Mouse (Mus musculus): ENCODE results near the gene Ankrd40. TPM values are rescaled to one million over a fixed set of nuclear protein-coding genes. Genes with fewer than 3 reads are reported as not detected.

Gene Ankrd40
- total RNA-seq, 1 experiment from 2014 or later, result 51.5 TPM

DNA sequence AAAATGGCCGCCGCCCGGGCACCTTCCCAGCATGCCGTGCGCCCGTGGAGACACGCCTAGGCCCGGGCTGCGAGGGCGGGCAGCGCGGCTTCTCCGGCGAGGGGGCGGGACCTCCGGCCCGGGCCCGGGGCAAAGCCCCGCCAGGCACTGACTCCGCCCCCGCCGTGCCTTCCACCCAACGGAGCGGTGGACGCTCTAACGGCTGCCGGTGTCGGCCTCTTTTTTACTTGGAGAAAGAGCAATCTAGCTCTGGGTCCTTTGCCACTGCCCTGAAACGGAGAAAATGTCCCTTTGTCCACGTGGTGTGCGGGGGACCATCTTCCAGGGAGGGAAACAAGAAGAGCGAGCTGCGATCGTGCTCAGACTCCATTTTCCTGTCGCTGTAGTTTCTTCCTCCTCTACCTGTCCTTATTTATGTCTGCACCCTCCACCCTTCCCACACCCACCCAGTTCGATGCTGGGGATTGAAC lies 5.8 kb upstream of the Ankrd40 start, which contains the start of gene Luc7l3:
TSS of gene Luc7l3 (minus strand) at position 58 of the 470 bp plus-strand sequence.
- ATAC-seq (replicated peaks; ENCODE audit: insufficient number of reproducible peaks, low FRiP score, low TSS enrichment, poor library complexity, severe bottlenecking), result peak; percentile 80

DNA sequence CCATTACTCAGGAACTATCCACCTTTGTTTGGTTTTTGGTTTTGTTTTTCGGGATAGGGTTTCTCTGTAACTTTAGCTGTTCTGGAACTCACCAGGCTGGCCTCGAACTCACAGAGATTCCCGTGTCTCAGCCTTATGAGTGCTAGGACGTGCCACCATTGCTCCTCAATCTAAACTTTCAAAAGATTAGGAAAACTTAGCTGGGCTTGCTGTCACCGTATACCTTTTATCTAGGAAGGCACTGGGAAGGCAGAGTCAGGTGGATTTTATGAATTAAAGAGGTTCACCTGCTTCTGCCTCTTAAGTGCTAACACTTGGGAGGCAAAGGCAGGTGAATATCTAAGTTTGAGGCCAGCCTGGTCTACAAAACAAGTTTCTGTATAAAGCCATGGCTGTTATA lies 5.2 kb upstream of the Ankrd40 start:
- ATAC-seq (replicated peaks; ENCODE audit: insufficient number of reproducible peaks, low FRiP score, low TSS enrichment, poor library complexity, severe bottlenecking), result no peak

DNA sequence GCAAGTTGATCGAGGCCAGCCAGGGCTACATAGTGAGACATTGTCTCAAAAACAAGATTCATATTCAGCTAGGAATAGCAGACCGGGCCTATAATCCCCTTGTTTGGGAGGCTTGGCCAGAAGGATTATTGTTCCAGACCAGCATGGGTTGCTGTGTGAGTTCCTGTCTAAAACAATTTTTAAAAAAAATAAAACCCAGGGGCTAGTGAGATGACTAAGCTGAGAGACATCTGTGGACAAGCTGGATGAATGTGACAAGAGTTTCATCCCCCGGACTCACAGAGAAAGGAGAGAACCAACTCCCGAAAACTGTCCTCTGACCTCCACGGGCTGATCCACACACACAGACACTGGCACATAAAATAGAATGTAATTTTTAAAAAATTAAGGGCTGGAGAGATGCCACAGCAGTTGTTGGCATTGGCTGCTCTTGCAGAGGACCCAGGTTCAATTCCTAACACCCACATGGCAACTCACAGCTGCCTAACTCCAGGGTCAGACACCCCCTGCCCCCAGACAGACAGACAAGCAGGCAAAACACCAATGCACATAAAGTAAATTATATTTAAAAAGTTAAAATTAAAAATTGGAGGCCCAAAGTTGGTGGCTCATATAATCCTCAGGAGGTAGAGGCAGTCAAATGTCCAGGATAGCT lies 4.4 kb upstream of the Ankrd40 start:
- ATAC-seq (replicated peaks; ENCODE audit: insufficient number of reproducible peaks, low FRiP score, low TSS enrichment, poor library complexity, severe bottlenecking), result no peak

DNA sequence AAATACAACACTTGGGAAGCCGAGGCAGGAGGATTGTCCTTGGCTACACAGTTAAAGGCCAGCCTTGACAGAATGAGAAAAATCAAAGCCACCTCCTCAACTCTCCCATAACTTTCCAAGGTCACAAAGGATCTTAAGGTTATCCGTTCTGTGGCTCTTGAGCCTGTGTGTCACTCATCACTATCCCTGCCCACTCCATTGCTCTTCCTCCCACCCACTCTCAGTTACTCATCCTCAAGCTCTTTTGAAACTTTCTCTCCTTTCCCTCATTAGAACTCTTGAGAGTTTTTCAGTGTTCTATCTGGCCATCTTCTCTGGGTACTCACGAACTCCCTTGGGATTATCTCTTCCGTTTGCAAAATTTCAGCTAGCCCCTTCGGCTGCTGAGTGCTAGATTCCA lies 3.2 kb upstream of the Ankrd40 start:
- no peak for ATAC-seq (replicated peaks; ENCODE audit: insufficient number of reproducible peaks, low FRiP score, low TSS enrichment, poor library complexity, severe bottlenecking)

DNA sequence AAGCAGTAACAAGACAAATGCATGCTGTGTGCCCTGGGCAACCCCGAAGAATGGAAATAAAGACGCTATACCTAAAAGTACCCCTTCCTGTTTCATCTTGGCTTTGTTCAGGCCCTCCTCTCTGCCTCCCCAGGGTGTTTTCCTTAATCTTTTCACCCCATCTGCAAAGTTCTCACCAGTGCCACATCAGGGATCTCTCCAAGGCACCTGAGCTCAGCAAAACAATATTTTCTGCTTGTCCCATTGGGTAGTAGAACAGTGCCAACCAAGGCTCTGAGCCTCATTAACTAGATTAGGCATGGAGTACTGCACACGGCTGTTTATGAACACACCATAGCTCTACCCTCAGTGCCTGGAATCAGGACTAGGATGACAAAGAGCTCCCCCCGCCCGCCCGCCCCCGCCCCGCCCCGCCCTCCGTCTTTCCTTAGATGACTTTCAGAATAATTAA lies 815 bp upstream of the Ankrd40 start:
- ATAC-seq (replicated peaks; ENCODE audit: insufficient number of reproducible peaks, low FRiP score, low TSS enrichment, poor library complexity, severe bottlenecking), result no peak

DNA sequence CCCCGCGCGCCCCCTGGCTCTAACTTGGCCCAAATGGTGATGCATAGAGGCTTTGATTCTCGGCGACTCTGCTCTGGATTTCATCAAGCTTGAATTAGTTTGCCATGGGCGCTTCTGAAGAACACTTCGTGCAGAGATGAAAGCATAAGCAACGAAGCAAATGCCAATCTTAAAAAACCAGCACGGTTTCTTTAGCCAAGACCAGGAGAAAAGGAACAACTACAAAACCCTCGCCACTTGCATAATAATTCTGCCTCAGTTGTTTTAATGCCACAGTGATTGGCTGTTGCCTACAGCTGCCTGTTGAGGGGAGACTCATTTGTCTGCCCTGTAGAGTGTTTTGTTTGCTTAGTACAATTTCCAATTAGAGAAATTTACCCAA lies 834 bp downstream of the Ankrd40 start:
- no peak for ATAC-seq (replicated peaks; ENCODE audit: insufficient number of reproducible peaks, low FRiP score, low TSS enrichment, poor library complexity, severe bottlenecking)

DNA sequence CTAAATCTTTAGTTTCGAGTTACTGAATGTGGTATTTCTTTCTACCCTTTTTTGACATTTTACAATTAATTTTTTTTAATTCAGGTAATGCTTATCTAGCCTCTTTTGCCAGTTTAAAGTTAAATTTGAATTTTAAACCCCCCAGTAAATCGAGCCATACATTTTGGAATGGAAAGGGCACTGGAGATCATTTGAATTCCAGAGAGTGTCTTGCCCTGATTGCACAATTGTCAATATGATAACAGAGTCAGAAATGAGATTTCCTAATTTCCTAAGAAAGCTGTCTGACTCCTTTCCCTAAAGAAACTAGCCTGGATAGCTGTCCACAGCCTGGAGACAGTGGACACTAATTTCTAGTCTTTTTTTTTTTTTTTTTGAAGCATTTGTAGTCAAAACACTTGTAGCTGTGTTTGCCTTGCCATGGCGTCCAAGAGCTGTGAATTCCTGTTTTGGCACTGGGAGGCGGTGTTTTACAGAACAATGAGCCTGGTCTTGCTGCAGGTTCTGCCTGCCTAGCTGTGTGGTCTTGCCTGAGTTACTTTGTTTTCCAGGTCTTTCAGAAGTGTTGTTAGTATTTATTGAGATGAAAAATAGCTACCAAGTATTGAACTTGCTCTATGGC lies 1.6 kb downstream of the Ankrd40 start:
- no peak for ATAC-seq (replicated peaks; ENCODE audit: insufficient number of reproducible peaks, low FRiP score, low TSS enrichment, poor library complexity, severe bottlenecking)

DNA sequence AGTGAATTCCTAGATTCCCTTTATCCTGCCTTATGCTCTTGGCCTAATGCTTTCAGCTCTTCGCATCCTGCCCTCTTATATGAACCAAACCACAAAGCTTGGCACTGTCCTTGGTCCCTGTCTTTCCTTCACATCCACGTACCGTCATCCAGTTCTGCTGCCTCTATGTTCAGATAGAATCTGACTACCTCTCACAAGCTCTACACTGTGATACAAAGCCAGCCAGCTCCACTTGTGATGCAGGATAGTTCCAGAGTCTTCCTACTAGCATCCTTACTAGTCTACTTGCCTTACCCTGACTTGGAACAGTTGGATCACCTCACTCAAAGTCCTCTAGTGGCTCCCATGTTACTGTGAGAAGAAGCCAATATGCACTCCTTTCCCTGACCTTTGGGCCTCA lies 2.4 kb downstream of the Ankrd40 start:
- ATAC-seq (replicated peaks; ENCODE audit: insufficient number of reproducible peaks, low FRiP score, low TSS enrichment, poor library complexity, severe bottlenecking), result no peak

DNA sequence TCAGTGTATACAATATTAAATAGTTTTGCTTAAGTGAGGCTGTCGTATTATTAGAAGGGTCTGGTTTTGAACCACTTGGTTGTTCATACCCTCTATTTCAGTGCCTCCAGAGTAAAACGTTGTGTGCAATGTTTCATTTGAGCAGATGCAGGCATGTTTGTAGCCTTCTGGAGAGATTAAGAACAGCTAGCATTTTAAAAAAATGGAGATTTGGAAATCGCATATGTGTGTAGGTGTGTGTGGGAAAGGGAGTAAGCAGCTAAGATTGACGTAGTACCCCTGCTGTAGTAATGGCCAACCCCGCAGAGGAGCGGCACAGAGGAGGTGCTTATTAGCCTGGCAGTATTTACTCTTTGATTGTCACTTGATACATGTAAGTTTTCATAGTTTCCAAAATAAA lies 4.9 kb downstream of the Ankrd40 start:
- ATAC-seq (replicated peaks; ENCODE audit: insufficient number of reproducible peaks, low FRiP score, low TSS enrichment, poor library complexity, severe bottlenecking), result no peak

DNA sequence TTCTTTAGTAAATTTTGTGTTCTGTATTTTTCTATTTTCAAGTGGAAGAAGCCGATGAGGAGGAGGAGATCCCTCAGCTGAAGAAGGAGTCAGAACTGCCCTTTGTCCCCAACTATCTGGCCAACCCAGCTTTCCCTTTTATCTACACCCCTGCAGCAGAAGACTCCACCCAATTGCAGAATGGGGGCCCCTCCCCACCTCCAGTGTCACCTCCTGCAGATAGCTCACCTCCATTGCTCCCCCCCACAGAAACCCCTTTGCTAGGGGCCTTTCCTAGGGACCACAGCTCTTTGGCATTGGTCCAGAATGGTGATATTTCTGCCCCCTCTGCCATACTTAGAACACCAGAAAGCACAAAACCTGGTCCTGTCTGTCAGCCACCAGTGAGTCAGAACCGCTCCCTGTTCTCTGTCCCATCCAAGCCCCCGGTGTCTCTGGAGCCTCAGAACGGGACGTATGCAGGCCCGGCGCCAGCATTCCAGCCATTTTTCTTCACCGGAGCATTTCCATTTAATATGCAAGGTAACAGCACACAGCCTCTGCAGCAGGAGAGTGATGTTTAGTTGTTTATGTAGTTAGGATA lies 6.7 kb downstream of the Ankrd40 start:
- ATAC-seq (replicated peaks; ENCODE audit: insufficient number of reproducible peaks, low FRiP score, low TSS enrichment, poor library complexity, severe bottlenecking), result no peak

DNA sequence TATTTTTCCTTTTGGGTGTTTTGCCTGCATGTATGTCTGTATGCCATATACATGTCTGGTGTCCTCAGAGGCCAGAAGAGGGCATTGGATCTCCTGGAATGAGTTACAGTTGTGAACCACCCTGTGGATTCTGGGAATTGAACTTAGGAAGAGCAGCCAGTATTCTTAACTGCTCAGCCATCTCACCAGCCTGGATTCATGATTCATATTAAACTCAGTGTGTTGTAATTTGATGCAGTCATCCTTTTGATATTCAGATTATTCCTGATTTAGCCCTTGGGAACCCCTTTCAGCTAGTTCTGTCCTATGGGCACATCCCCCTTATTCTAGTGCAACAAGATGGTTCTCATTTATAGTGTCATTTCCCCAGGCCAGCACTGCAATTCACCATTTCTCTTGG lies 8.8 kb downstream of the Ankrd40 start:
- no peak for ATAC-seq (replicated peaks; ENCODE audit: insufficient number of reproducible peaks, low FRiP score, low TSS enrichment, poor library complexity, severe bottlenecking)

DNA sequence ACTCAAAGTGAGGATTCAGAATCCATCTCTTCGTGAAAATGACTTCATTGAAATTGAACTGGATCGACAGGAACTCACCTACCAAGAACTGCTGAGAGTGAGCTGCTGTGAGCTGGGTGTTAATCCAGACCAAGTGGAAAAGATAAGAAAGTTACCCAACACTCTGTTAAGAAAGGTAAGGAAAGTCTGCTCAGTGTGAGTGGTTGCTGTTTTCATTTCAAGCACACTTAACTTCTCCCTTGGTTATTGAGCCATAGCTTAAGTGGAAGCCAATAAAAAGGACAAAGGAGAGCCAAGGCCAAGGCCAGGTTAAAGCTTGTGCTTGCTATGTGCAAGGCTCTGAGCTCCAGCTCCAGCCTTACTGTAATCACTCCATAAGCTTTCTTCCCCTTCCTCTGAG lies 10.5 kb downstream of the Ankrd40 start:
- no peak for ATAC-seq (replicated peaks; ENCODE audit: insufficient number of reproducible peaks, low FRiP score, low TSS enrichment, poor library complexity, severe bottlenecking)

DNA sequence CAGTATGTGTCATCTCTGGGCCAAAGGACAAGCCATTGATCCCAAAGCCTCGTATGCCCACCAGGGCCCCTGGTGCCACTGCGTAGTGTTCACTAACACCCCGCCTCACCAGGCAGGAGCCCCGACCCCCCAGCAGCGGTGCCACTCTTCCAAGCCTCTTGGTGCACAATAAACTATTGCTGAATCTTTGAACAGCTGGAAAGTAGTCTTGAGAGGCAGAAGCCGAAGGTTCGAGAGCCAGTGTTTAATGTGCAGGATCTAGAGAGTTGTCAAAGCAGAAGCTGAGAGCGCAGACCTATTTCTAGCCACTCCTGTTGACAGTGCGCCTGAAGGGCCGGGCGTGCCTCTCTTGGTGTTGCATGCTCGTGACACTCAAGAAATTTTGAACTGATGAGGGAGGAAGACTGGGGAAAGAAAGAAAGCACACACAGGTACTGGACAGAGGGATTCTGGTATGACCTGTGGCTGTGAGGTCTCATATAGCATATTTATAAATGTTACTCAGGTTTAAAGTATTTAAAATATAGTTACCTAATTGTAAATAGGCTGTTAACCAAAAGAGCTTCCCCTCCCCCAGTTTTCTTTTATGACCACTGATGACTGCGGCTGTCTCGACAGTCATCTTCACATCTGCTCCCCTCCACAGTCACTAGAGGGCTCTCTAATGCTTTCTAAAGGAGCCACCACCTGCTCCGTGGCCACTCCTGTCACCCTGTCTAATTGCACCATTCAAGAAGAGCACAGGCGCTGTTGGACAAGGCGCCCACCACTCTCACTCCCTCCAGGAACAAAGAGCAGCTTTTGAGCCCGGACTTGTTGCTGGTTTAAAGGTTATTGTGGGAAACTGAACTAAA lies 12.2 kb downstream of the Ankrd40 start:
- ATAC-seq (replicated peaks; ENCODE audit: insufficient number of reproducible peaks, low FRiP score, low TSS enrichment, poor library complexity, severe bottlenecking), result 0 out of 2 replicates have a peak, but pooled peaks have one; percentile 35

DNA sequence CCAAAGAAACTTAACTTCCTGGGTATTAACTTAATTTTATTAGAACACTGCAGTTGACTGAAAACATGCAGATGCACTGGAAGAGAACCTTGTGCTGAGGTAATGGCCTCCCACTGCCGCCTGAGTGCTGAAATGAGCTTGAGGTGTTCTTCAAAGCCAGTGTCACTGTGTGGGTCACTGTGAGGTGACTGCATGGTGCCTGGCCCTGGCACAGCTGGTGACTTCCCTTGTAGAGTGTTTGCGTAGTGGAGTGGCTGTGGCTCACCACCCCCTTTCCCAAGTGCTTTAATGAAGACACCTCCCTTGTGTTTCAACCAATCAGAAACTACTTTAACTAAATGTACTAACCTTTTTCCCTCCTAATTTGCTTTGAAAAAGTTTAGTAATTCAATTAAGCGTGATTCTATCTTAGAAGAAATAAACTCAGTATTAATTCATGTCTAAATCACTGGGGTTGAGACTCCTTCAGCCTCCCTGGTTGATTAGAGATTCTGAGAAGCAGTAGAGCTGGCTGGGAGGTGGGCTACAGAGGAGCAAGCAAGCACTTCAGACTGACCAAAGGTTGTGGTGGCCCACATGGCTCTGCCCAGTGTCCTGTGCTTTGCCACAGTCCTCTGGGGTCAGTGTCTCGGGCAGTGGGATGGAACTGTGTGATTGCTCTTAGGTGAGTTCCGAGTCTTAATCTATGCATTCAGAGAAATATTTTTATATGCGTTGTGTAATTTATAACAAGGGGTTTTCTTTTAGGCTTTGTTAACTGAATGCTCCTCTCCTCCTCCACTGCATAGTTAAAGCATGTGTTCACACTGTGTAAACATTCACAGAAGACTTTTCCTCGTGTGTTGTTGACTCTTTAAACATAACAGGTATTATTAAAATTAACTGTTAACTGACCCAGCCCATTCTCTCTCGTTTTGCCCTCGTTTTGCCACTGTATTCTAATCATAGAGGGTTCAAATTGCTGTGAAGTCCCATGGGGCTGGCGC lies 13.4 kb downstream of the Ankrd40 start:
- ATAC-seq (replicated peaks; ENCODE audit: insufficient number of reproducible peaks, low FRiP score, low TSS enrichment, poor library complexity, severe bottlenecking), result no peak

DNA sequence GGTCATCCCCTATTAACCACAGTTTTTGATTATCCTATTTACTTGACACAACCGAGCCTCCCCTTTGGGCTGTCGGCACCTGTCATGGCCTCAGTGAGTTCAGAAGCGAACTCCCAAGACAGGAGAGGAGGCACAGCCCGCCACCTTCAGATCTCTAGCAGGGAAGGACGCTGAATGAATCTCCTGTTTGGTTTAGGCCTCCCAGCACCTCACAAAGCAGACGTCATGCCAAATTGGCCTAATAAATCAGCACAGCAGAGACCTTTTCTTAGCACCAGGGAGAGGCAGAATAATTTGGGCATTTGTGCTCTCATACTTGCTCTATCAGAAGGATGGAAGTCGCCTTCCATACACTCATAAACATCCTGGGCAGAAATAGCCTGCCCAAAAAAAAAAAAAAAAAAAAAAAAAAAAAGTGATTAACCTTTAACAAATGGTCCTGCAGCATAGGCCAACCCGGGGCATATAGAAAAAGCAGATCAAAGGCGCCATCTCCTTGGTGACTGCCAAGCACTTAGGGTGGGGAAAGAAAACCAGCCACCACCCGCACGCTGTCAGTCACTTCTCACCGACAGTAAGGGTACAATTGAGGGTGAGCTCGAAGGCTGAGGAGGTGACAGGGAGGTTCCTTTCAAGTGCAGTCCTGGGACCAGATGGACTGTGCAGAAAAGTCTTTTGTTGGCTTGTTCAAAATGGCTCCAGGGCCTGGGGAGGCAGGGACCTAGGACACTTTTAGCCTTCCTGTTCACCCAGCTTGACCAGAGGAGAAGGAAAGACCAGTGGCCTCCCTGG lies 14.5 kb downstream of the Ankrd40 start:
- ATAC-seq (replicated peaks; ENCODE audit: insufficient number of reproducible peaks, low FRiP score, low TSS enrichment, poor library complexity, severe bottlenecking), result no peak

DNA sequence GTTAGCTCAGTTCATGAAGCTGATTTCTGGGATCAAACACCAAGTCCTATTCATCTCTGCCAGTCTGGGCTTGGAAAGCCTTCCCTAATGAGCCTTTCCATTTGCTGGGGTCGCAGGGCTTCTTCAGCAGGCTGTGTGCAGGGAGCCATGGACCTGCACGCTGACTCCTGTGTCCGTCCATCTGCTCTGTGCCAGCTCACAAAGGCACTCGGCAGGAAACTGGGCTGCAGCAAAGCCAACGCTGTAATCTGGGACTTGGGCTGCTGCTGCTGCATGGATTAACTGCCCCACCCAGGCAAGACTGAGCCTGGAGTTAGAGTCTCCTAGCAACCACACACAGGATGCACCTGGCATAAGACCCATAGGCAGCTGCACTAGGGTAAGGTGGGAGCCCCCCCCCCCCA lies 16.2 kb downstream of the Ankrd40 start:
- ATAC-seq (replicated peaks; ENCODE audit: insufficient number of reproducible peaks, low FRiP score, low TSS enrichment, poor library complexity, severe bottlenecking), result no peak

DNA sequence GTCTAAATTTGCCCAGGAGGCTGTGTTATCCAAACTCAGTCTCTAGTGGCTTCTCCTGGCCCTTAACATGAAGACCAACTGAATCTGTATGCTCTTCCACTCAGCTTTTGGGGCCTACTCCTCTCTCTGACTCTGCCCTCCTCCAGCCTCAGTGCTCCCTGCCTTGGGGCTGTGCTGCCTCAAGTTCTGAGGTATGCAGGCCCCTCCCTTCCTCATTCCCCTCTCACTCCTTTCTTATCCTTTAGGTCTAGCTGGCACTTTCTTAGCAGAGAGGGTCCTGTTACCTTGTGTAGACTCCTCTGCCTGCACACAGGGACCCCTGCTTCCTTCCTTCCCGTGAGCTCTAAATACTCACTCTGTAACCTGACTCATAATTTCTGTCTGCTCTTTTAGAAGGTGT lies 16.7 kb downstream of the Ankrd40 start:
- ATAC-seq (replicated peaks; ENCODE audit: insufficient number of reproducible peaks, low FRiP score, low TSS enrichment, poor library complexity, severe bottlenecking), result no peak

All from monocyte, adult 5-6 weeks (primary cell).